Comparison of ENCODE assay signal across 19 mouse cellular contexts in genomic region chr2:24952537-24953055, GRCm38 (mm10). TPM values are rescaled to one million over a fixed set of nuclear protein-coding genes. Genes with fewer than 3 reads are reported as not detected.
A peak's percentile ranks its signal among the peaks of the same experiment; 100 is the strongest.
DNase-seq lines count a peak whose midpoint lies in the region; ATAC-seq and TF ChIP-seq lines count a peak whose summit lies in the region.
"Had no signal": no experiment of that assay in that cellular context is flagged by ENCODE, and none has a peak within 500 bp of the region (broad histone marks: within the 10 kb centered on the region; RNA-seq: fewer than 3 reads in every experiment).

No protein-coding gene starts in this region.

- H3K4me1 ChIP-seq in heart, embryonic 13.5 days = peaks cover 17% of the 10 kb centered on the region
- peaks cover 51% of the 10 kb centered on the region for H3K4me1 ChIP-seq in liver, embryonic 13.5 days (replicated peaks)
- peaks cover 10% of the 10 kb centered on the region for H3K4me1 ChIP-seq in liver, postnatal 0 days (ENCODE audit: insufficient read depth)

- no peak overlapping the region for H3K4me2 ChIP-seq in heart, embryonic 13.5 days
- peak overlapping the region; percentile 100 for H3K4me2 ChIP-seq in liver, embryonic 13.5 days
- peak overlapping the region; percentile 4; the same call in 1 of the 2 replicates for H3K4me2 ChIP-seq in liver, postnatal 0 days (ENCODE audit: low read depth, low read length)
- H3K4me2 ChIP-seq: embryonic facial prominence, embryonic 13.5 days; forebrain, embryonic 15.5 days; hindbrain, embryonic 13.5 days had no signal

- intact Hi-C loops in heart, postnatal 10 days (cut with DNase I) = loop anchor here (5.0 kb wide), 1 partner anchor 100 kb away; no protein-coding TSS in a partner anchor

- no peak overlapping the region for H3K4me3 ChIP-seq in heart, embryonic 13.5 days
- H3K4me3 ChIP-seq in liver, embryonic 13.5 days (replicated peaks) = peak overlapping the region; percentile 36
- H3K4me3 ChIP-seq in liver, postnatal 0 days (ENCODE audit: low read depth, low read length) = no peak overlapping the region
- H3K4me3 ChIP-seq: embryonic facial prominence, embryonic 13.5 days; forebrain, embryonic 10.5 days; forebrain, embryonic 15.5 days; hindbrain, embryonic 13.5 days had no signal

- H3K27ac ChIP-seq in heart, embryonic 13.5 days (replicated peaks) = no peak overlapping the region
- H3K27ac ChIP-seq in liver, embryonic 13.5 days = peak overlapping the region; percentile 83
- H3K27ac ChIP-seq in liver, postnatal 0 days (ENCODE audit: low read depth) = no peak overlapping the region
- H3K27ac ChIP-seq: embryonic facial prominence, embryonic 13.5 days; forebrain, embryonic 10.5 days; forebrain, embryonic 15.5 days; hindbrain, embryonic 13.5 days; hindbrain, postnatal 0 days had no signal

- H3K36me3 ChIP-seq in heart, embryonic 13.5 days = peaks cover 61% of the 10 kb centered on the region
- H3K36me3 ChIP-seq in liver, embryonic 13.5 days = peaks cover 60% of the 10 kb centered on the region
- H3K36me3 ChIP-seq in liver, postnatal 0 days (replicated peaks; ENCODE audit: insufficient read depth, low read length) = peaks cover 41% of the 10 kb centered on the region

- H3K9me3 ChIP-seq in heart, embryonic 13.5 days = no peaks in the 10 kb centered on the region
- H3K9me3 ChIP-seq in liver, embryonic 13.5 days (replicated peaks) = no peaks in the 10 kb centered on the region
- no peaks in the 10 kb centered on the region for H3K9me3 ChIP-seq in liver, postnatal 0 days (ENCODE audit: low read length)
- H3K9me3 ChIP-seq: embryonic facial prominence, embryonic 13.5 days; forebrain, embryonic 10.5 days; forebrain, embryonic 15.5 days; hindbrain, embryonic 13.5 days had no signal

- TF ChIP-seq EP300 in liver, postnatal 0 days (IDR thresholded peaks at IDR 0.05; ENCODE audit: low read depth) = no peak

- 66% methylated on average over 4 of the region's 4 CpGs for WGBS in heart, embryonic 13.5 days
- 20% methylated on average over 4 of the region's 4 CpGs for WGBS in liver, embryonic 13.5 days (ENCODE audit: insufficient replicate concordance)
- 52% methylated on average over 4 of the region's 4 CpGs for WGBS in liver, postnatal 0 days (ENCODE audit: insufficient replicate concordance)

- DNase-seq in heart, postnatal 10 days = no peak
- DNase-seq in liver, embryonic 13.5 days = no peak
- DNase-seq in liver, postnatal 0 days = no peak
- no peak for DNase-seq in adrenal gland, adult 2 months
- no peak for DNase-seq in embryo, embryonic 9.5 days (ENCODE audit: extremely low spot score)
- no peak for DNase-seq in kidney, postnatal 14 days
- DNase-seq: adrenal gland, adult 8-10 months; cerebellum, adult 11 months; cerebellum, adult 8-10 months; cerebellum, postnatal 25 days; gastrocnemius, postnatal 36 days; heart, adult 11 months; heart, postnatal 14 days had no signal

- no peaks in the 10 kb centered on the region for H3K27me3 ChIP-seq in heart, embryonic 13.5 days (replicated peaks)
- no peaks in the 10 kb centered on the region for H3K27me3 ChIP-seq in liver, embryonic 13.5 days
- no peaks in the 10 kb centered on the region for H3K27me3 ChIP-seq in liver, postnatal 0 days (ENCODE audit: insufficient read depth, low read length)
- H3K27me3 ChIP-seq: embryonic facial prominence, embryonic 13.5 days; forebrain, embryonic 15.5 days; hindbrain, embryonic 13.5 days had no signal

- no peak for TF ChIP-seq CTCF in liver, postnatal 0 days (IDR thresholded peaks at IDR 0.05; ENCODE audit: low read depth)

- H3K9ac ChIP-seq in heart, embryonic 13.5 days = 0 out of 2 replicates have a peak overlapping the region, but pooled peaks have one; percentile 24
- H3K9ac ChIP-seq in liver, embryonic 13.5 days = peak overlapping the region; percentile 53
- H3K9ac ChIP-seq in liver, postnatal 0 days (replicated peaks) = no peak overlapping the region
- H3K9ac ChIP-seq: embryonic facial prominence, embryonic 13.5 days; forebrain, embryonic 15.5 days had no signal

- ATAC-seq in heart, embryonic 13.5 days (ENCODE audit: extremely low read depth, insufficient number of reproducible peaks, low FRiP score, low TSS enrichment) = no peak
- ATAC-seq in liver, embryonic 13.5 days (ENCODE audit: low read depth) = peak; percentile 38
- ATAC-seq in liver, postnatal 0 days = no peak
- ATAC-seq: forebrain, embryonic 15.5 days; hindbrain, postnatal 0 days had no signal

RNA-seq across cellular contexts. Expression of gene Zmynd19, which starts 3.0 kb away (rescaled TPM):
- polyA plus RNA-seq in heart, embryonic 13.5 days (2015; fragmentation: Nextera tagmentation; extraction: Ambion mirVana) = 8.1 and 10.0 TPM in 2 replicates
- total RNA-seq in heart, postnatal 10 days (2021) = 10 to 100 TPM; 19.7 to 24.2 TPM
- 14.3 and 15.3 TPM in 2 replicates for polyA plus RNA-seq in liver, embryonic 13.5 days (2015; fragmentation: Nextera tagmentation; extraction: Ambion mirVana)
- polyA plus RNA-seq in liver, postnatal 0 days (2015; fragmentation: Nextera tagmentation; extraction: Ambion mirVana) = 6.2 and 6.5 TPM in 2 replicates
- total RNA-seq in adrenal gland, adult 2 months (2021) = 10 to 100 TPM; 21.8 to 30.2 TPM
- 3.1 and 3.9 TPM in 2 replicates for polyA plus RNA-seq in adrenal gland, adult 2 months (2012; rRNA removed)

RNA-seq across cellular contexts. Expression of gene Dph7, which starts 9.6 kb away (rescaled TPM):
- 18.5 and 20.0 TPM in 2 replicates for polyA plus RNA-seq in heart, embryonic 13.5 days (2015; fragmentation: Nextera tagmentation; extraction: Ambion mirVana)
- 1 to 10 TPM; 4.9 to 7.3 TPM for total RNA-seq in heart, postnatal 10 days (2021)
- 10.1 and 11.7 TPM in 2 replicates for polyA plus RNA-seq in liver, embryonic 13.5 days (2015; fragmentation: Nextera tagmentation; extraction: Ambion mirVana)
- polyA plus RNA-seq in liver, postnatal 0 days (2015; fragmentation: Nextera tagmentation; extraction: Ambion mirVana) = 6.4 and 7.0 TPM in 2 replicates
- 10 to 100 TPM in 1 of 2 experiments, 1 to 10 TPM in 1; 6.2 to 16.7 TPM for total RNA-seq in adrenal gland, adult 2 months (2021)
- 8.5 and 9.7 TPM in 2 replicates for polyA plus RNA-seq in adrenal gland, adult 2 months (2012; rRNA removed)

RNA-seq across cellular contexts. Expression of gene Arrdc1, which starts 17.5 kb away (rescaled TPM):
- 14.3 and 15.0 TPM in 2 replicates for polyA plus RNA-seq in heart, embryonic 13.5 days (2015; fragmentation: Nextera tagmentation; extraction: Ambion mirVana)
- 10 to 100 TPM; 11.1 to 12.3 TPM for total RNA-seq in heart, postnatal 10 days (2021)
- 16.6 and 16.8 TPM in 2 replicates for polyA plus RNA-seq in liver, embryonic 13.5 days (2015; fragmentation: Nextera tagmentation; extraction: Ambion mirVana)
- polyA plus RNA-seq in liver, postnatal 0 days (2015; fragmentation: Nextera tagmentation; extraction: Ambion mirVana) = 16.2 and 16.7 TPM in 2 replicates
- total RNA-seq in adrenal gland, adult 2 months (2021) = 10 to 100 TPM; 12.8 to 15.9 TPM
- polyA plus RNA-seq in adrenal gland, adult 2 months (2012; rRNA removed) = 49.2 and 50.6 TPM in 2 replicates

RNA-seq across cellular contexts. Expression of gene Mrpl41, which starts 22.3 kb away (rescaled TPM):
- polyA plus RNA-seq in heart, embryonic 13.5 days (2015; fragmentation: Nextera tagmentation; extraction: Ambion mirVana) = 109 and 125 TPM in 2 replicates
- 10 to 100 TPM; 87.3 to 88.0 TPM for total RNA-seq in heart, postnatal 10 days (2021)
- polyA plus RNA-seq in liver, embryonic 13.5 days (2015; fragmentation: Nextera tagmentation; extraction: Ambion mirVana) = 110 and 123 TPM in 2 replicates
- 81.8 and 83.1 TPM in 2 replicates for polyA plus RNA-seq in liver, postnatal 0 days (2015; fragmentation: Nextera tagmentation; extraction: Ambion mirVana)
- total RNA-seq in adrenal gland, adult 2 months (2021) = 100 to 1,000 TPM; 108 to 118 TPM
- polyA plus RNA-seq in adrenal gland, adult 2 months (2012; rRNA removed) = 34.9 and 39.4 TPM in 2 replicates

RNA-seq across cellular contexts. Expression of gene Pnpla7, which starts 23.2 kb away (rescaled TPM):
- 7.7 and 8.7 TPM in 2 replicates for polyA plus RNA-seq in heart, embryonic 13.5 days (2015; fragmentation: Nextera tagmentation; extraction: Ambion mirVana)
- 10 to 100 TPM; 19.5 to 20.5 TPM for total RNA-seq in heart, postnatal 10 days (2021)
- polyA plus RNA-seq in liver, embryonic 13.5 days (2015; fragmentation: Nextera tagmentation; extraction: Ambion mirVana) = 12.0 and 12.8 TPM in 2 replicates
- polyA plus RNA-seq in liver, postnatal 0 days (2015; fragmentation: Nextera tagmentation; extraction: Ambion mirVana) = 52.9 and 64.5 TPM in 2 replicates
- 10 to 100 TPM; 44.5 to 53.1 TPM for total RNA-seq in adrenal gland, adult 2 months (2021)
- 25.4 and 27.2 TPM in 2 replicates for polyA plus RNA-seq in adrenal gland, adult 2 months (2012; rRNA removed)
